Mouse (Mus musculus) kidney, postnatal 10 days (tissue): ENCODE measurements around the gene Rnaset2b.
"Not testable (repeated sequence)": the region's sequence is repeated elsewhere in the genome, so short reads cannot be mapped to it uniquely, and the experiment has no call there.

Experiments used
- DNase-seq: peaks from one replicate; pipeline ENCODE4 v3.0.0; 2021; ENCODE audit warnings: mixed read lengths

Rnaset2b gene

DNA sequence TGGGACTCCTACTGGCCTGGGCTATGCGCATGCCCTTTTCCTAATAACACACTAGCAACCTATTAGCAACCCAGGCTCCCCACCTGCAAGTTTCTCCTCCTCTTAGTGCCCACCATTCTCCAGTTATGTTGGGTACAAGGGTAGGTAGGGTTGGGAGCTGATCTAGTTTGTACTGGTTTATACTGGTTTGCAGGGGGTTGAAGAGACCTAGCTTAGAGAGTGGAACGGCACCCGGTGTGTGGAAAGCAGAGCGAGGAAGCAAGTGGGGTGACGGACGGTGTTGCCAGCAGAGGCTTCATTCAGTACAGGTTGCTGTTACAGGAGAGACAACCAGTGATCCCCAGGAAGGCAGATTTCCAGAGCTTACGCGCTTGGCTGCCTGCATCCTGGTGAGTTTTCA, at the start of gene Rnaset2b:
Rnaset2b (plus strand) TSS at position 301 of the 400 bp plus-strand sequence.
- DNase-seq: not testable (repeated sequence)

GRCm38 (mm10) chr17:6931625-6932024, 38.8 kb upstream of the Rnaset2b start:
- not testable (repeated sequence) for DNase-seq

- not testable (repeated sequence) for DNase-seq
Measured at GRCm38 (mm10) chr17:6942560-6942959, 27.9 kb upstream of the Rnaset2b start.

- not testable (repeated sequence) for DNase-seq
Measured at GRCm38 (mm10) chr17:6947637-6947983, 22.8 kb upstream of the Rnaset2b start.

GRCm38 (mm10) chr17:6947984-6948768, 22.3 kb upstream of the Rnaset2b start, which contains the start of gene Rsph3b:
Gene Rsph3b, minus strand, starts transcription at chr17:6948682.
- DNase-seq: peak; percentile 91

DNA sequence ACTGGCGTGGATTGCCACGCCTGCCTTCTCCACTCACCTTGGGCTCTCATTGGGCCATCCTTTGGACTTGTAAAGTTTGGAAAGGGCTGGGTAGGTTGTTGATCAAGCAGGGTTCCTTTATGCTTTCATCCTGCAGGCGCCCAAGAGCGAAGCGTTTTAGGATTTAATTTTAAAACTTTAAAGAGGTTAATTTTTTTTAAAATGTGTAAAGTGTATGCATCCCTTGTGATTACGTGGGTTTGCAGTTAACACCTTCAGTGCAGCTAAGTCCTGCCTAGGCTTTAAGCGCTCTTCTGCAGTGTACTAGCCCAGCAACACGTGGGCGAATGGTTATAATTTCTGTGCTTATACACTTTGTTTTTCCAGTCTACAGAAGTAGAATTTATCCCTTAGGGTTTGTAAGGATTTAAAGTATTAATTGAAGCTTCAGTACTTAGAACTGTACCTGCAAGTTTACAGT, 21.6 kb upstream of the Rnaset2b start:
- not testable (repeated sequence) for DNase-seq

DNA sequence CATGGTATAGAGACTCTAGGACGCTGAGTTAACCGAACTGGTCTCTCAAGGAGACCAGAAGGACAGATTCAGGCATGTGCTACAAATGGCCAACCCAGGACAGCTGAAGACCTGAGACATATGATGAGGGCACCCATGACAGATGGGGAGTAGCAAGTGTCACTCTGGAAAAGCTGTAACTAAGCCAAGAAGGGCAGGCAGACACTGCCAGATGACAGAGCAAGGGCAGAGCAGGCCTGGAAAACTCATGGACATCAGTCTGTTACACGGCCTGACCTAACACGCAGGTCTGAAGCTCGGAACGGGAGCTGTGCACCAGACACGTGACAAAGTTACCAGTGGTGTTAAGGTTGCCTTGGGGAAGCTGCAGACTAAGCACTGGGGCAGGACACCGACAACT, 11.6 kb upstream of the Rnaset2b start:
- not testable (repeated sequence) for DNase-seq

GRCm38 (mm10) chr17:6959543-6960259, 10.7 kb upstream of the Rnaset2b start:
- not testable (repeated sequence) for DNase-seq

- DNase-seq: not testable (repeated sequence)
Measured at GRCm38 (mm10) chr17:6960349-6960748, 10.1 kb upstream of the Rnaset2b start.

DNA sequence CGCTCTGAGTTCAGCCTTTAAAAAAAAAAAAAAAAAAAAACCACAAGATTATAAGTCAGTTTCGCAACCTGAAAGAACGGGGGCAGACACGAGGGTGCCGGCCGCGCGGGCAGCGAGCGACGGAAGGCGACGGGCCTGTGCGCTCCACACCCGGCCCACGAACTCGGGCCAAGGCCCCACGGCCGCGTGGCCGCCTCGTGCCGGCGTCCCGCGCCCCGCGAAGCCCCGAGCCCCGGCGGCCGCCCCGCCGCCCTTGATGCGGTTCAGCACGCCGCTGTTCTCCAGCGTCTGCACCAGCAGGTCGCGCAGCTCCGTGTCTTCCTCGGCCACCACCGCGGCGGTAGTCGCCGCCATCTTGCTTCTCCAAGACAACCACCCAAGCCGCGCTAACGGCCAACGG, 9.7 kb upstream of the Rnaset2b start, which contains the start of gene Tagap1:
Tagap1 (minus strand) TSS at position 381 of the 400 bp plus-strand sequence.
- peak; percentile 53 for DNase-seq

DNA sequence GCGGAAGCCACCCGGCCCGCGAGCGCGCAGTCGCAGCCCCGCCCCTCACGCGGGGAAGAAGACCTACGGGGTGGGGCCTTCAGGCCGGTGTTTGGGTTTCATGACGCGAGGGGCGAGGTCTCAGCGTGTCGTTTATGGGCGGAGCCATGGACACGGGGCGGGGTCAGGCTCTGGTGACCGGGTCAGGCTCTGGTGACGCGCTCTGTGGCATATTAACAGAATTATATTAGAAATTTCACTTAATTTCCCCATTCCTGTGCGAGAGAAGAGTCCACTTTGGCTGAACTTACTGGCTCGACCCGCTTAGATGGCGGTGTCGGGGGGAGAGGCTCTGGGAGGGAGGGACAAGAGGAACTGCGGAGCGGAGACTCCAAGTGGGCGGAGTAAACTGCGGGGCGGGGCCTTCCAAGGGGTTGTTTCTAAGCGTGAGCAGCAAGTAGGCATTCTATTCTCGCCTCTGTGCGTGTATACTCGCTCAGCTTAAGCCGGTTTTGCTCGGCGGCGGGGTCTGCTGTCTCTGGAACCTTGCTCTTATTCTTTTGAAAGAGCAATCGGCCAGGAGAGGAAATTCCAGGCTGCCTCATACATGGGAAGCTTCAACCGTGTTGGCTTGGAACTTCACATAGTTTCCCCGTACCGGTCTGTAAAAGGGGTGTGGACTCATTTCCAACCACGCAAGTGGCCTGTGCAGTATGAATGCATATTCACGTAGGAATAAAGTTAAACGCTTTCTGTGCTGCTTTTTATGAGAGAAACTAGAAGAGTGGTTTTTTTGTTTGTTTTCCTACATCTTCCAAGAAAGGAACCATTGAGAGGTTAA, 9.0 kb upstream of the Rnaset2b start:
- not testable (repeated sequence) for DNase-seq

- DNase-seq: not testable (repeated sequence)
Measured at GRCm38 (mm10) chr17:6962339-6962738, 8.1 kb upstream of the Rnaset2b start.

GRCm38 (mm10) chr17:6962936-6963335, 7.5 kb upstream of the Rnaset2b start:
- DNase-seq: peak; percentile 54

GRCm38 (mm10) chr17:6965364-6965763, 5.1 kb upstream of the Rnaset2b start:
- peak; percentile 53 for DNase-seq

GRCm38 (mm10) chr17:6967673-6968072, 2.8 kb upstream of the Rnaset2b start:
- not testable (repeated sequence) for DNase-seq

DNA sequence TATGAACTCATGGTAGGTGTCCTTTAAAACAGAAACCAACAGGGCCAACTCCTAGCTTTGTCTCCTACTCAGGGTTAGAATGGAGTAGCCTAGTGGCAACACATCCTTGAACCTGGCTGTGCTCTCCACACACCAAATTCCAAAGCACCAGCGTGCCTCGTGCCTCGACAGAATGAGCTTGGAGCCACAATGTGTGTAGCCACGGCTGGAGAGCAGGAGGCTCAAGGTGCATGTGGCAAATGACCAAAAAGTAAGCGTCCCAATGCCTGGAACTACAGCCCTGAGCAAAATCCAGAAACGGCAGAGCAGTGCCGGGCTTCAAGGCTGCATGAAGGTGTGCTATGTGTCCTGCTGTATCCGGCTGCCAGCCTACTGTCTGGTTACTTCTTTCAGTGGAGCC, 804 bp downstream of the Rnaset2b start:
- not testable (repeated sequence) for DNase-seq

DNA sequence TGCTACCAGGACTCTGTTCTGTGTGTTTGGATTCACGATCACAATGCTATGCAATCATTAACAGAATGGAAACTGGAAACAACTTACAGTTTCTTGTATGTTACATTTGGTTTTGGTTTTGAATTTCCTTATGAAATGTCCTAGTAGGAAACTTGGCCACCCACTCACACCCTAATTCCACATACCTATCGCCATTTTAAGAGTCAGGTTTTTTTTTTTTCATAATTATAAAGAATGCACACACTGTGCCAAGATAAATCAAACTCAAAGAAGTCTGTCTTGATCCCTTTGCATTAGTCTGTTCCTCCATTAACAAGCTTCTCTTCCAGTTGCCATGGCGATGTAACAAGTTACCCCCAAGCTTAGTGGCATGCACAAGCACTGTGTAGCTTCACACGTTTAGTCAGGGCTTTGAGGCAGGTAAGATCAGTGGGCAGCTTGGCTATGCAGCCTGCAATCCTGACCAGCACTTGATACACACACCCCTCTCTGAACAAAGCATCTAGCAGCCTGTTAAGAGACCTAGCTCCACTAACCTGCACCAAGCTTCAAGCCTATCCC, 2.5 kb downstream of the Rnaset2b start:
- not testable (repeated sequence) for DNase-seq

DNA sequence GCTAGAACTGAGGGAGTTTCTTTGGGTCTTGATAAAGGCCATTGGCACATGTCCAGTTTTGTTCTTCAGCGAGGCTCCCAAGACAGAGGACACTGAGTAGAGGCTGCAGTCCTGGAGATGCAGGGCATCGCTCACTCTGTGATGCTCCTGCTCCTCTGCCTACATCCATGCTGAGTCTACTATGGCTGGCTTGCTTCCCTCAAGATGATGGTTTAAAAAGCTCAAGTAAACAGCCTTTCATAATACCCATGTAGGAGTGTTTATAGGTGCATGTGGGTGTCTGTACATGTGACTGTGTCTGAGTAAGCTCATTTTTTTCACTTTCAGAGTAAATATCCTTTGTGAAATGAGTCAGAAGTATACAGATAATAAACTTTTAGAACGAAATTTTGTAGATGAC, 4.6 kb downstream of the Rnaset2b start:
- not testable (repeated sequence) for DNase-seq

DNA sequence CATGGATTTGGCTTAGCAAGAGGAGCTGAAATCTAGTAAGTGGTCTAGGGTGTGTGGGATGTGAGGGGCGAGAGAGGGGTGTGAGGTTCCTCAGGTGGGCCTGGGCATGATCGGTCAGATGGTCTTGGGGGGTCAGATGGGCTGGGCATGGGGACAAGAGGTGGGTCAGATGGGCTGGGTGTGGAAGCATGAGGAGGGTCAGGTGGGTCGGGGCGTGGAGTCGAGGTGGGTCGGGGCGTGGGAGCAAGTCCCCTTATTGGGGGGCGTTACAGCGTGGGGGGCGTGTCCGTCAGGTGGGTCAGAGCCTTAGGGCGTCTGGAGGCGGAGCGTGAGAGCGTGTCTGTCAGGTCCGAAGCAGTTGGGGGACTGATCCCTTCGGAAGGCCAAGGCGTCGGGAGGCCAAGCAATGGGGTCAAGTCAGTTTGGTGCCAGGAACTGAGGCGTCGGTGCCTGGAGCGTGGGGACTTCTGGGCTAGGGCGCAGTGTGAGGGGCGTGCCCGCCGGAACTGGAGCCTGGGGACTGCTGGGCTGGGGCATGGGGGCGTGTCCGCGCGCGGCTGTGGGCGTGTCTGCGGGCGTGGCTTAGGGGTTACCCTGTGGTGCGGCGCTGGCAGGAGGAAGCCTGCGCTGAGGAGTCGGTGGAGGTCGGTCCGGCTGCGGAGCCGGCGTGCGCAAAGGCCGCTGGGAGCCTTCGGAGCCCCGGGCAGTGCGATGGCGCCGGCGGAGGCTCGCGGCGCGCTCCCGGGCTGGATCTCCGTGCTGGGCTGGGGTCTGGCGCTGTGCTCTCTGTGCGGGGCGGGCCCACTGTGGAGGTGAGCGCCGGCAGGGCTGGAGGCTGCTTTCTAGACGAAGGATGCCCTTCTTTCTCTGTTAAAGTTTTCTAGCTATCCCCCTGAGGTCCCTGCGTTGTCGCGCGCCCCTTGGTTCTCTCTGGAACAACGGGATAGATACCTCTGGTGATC, 8.1 kb downstream of the Rnaset2b start, which contains the start of gene Gm49721:
Gm49721 (plus strand) TSS at position 618 of the 962 bp plus-strand sequence.
- peak; percentile 82 for DNase-seq

GRCm38 (mm10) chr17:6979380-6979779, 8.9 kb downstream of the Rnaset2b start:
- DNase-seq: peak; percentile 19

- not testable (repeated sequence) for DNase-seq
Measured at GRCm38 (mm10) chr17:6980144-6980543, 9.7 kb downstream of the Rnaset2b start.
